Mouse (Mus musculus): ENCODE measurements around the gene Ddit4. TPM values are rescaled to one million over a fixed set of nuclear protein-coding genes. Genes with fewer than 3 reads are reported as not detected.

The Ddit4 gene
- total RNA-seq, 2 experiments from 2014 or later, result 15.4 to 183 TPM

DNA sequence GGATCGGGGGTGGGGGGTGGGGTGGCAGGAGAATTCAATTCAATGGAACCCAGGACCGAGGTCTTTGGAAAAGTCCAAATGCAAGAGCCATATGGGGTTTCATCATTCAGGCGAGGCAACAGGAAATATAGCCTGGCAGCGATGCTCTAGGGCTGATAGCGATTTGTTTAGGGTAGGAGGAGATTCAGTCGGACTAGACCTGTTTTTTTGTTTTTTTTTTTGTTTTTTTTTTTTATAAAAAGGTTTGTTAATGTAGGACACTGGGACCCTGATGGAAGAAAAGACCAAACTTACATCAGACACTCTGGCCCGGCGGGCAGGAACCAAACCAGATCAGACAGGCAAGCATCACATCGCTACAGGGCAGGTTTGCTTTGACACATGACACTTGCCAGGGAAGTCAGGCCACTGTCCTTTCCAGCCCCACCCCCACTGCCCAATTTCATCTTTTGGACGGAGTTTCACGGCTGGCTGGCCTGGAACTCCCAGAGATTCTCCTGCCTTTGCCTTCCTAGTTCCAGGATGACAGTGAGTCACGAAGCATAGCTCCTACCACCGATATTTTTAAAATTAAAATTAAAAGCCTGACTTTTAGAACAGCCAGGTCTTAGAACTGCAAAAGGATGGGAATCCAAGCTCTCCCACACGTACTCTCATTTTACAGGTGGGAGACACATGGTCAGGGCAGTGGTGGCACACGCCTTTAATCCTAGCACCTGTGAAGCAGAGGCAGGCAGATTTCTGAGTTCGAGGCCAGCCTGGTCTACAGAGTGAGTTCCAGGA is 1.3 kb upstream of the Ddit4 start:
- intact Hi-C loops (cut with DNase I), result loop anchor here (1.0 to 2.0 kb wide), 2 partner anchors 17 to 50 kb away; partner anchors contain the start of genes Anapc16 and Ascc1
- peak overlapping the region; percentile 92 for H3K27ac ChIP-seq
- peak; percentile 71 for DNase-seq
- peak overlapping the region; percentile 92 for H3K4me3 ChIP-seq
- no peak for TF ChIP-seq CTCF (IDR thresholded peaks at IDR 0.05)

DNA sequence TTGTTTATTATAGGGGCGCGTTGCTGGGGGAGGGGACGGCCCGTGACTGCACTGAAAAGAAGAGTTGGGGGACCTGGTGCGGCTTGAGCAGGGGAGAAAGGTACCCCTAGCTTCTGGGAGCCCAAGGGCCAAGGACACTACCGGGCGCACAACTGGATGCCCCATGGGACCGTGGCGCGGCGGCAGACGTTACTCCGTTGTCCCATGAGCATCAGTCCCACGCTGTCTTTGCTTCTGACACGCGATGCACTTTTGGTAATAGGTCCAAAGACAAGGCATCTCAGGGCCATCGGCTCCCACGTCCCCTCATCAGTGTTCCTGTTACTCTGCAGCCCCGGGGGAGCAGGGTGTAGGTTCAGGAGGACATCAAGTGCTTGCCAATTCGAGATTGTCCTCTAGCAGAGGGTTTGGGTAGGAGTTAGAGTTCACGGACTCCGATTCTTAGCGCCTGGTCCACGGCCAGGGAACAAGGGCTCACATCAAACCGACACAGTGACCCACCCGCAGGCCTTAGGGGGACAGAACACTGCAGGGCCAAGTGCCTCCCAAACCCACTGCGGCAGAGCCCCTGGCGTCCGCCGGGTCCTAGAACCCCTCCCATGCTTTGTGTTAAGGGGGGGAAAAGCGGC is 632 bp upstream of the Ddit4 start:
- H3K4me3 ChIP-seq, result peak overlapping the region; percentile 92
- no peak for TF ChIP-seq CTCF (IDR thresholded peaks at IDR 0.05)
- peak; percentile 82 for DNase-seq
- H3K27ac ChIP-seq, result peak overlapping the region; percentile 92
- intact Hi-C loops (cut with DNase I), result loop anchor here (1.0 to 2.0 kb wide), 2 partner anchors 18 to 51 kb away; partner anchors contain the start of genes Anapc16 and Ascc1

DNA sequence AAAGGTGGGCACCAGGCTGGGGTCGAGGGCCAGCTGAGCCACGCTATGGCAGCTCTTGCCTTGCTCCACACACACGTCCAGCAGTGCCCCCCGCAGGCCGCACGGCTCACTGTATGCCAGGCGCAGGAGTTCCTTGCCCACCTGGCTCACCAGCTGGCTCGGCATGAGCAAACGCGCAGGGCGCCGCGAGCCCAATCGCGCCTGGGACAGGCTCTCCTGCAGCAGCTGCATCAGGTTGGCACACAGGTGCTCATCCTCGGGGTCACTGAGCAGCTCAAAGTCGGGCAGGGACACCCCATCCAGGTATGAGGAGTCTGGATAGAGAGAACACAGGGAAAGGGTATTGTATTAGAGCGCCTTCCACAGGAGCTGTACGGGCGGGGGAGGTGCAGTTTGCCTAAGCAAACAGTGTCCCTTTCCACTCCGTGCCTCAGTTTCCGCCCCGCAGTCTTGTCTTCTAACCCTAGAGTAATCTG is 880 bp downstream of the Ddit4 start:
- peak; percentile 79 for TF ChIP-seq CTCF (IDR thresholded peaks at IDR 0.05)
- H3K27ac ChIP-seq, result peak overlapping the region; percentile 92
- peak overlapping the region; percentile 92 for H3K4me3 ChIP-seq
- intact Hi-C loops (cut with DNase I), result loop anchor here (1.0 to 2.0 kb wide), 2 partner anchors 30 to 55 kb away; no protein-coding TSS in a partner anchor
- DNase-seq, result peak; percentile 89

DNA sequence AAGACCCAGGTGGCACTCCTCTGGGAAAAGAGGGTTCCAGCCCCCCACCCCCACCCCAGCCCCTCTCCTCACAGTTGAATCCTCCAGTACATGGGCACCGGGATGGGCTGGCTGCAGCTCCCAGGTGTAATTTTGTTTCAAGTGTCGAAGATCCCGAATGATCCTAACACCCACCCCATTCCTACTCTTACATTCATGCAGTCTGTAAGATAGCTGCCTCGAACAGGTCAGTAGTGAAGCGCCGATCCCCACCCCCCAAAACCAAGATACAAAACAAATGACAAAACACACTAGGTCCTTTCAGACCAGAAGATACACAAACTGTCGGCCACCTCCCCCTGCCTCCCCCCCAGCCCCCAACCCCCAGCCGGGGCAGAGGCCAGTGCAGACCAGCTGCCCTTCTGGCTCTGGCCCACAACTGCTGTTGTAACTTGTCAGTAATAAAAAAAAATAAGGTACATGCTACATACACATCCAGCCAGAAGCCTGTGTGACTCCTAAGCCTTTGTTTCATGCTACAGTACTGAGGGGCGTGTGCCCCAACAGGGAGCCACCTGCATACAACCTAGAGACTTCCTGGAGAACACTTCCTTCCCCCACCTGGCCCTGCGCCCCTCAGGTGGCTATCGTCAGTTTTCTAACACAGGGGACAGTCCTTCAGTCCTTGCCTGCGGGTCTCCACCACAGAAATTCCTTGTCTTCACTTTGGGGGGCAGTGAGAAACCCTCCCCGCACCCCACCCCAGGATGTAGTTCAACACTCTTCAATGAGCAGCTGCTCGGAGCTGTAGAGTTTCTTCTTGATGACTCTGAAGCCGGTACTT is 1.6 kb downstream of the Ddit4 start:
- no peak for TF ChIP-seq CTCF (IDR thresholded peaks at IDR 0.05)

DNA sequence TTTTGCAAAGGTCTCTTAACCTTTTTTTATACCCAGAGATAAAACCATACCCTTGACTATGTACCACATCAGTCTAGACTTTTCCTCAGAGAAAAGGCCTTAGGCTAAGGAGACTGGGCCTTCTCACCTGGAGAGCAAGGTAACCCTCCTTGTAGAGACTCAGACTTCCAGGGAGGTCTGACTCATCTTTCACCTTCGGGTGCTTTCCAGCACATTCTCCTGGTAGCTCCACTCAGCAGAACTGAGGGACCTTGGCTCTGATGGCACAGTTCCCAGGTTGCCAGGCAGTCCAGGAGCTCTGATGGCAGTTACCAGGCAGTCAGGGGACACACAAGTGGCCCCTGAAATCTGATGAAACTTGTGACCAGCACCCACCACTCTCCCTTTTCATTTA is 2.4 kb downstream of the Ddit4 start:
- Histone ChIP-seq H3K27ac (peak overlapping the region; percentile 92), H3K4me3 (peak overlapping the region; percentile 92)
- intact Hi-C loops (cut with DNase I), result no loop called here
- DNase-seq, result peak; percentile 75
- no peak for TF ChIP-seq CTCF (IDR thresholded peaks at IDR 0.05)

More for the DNA sequence above, 1.6 kb downstream of the Ddit4 start:
- peak overlapping the region; percentile 92 for H3K27ac ChIP-seq
- intact Hi-C loops (cut with DNase I), result loop anchor here (1.0 to 2.0 kb wide), 2 partner anchors 29 to 55 kb away; no protein-coding TSS in a partner anchor
- peak overlapping the region; percentile 92 for H3K4me3 ChIP-seq
- DNase-seq, result no peak

DNA sequence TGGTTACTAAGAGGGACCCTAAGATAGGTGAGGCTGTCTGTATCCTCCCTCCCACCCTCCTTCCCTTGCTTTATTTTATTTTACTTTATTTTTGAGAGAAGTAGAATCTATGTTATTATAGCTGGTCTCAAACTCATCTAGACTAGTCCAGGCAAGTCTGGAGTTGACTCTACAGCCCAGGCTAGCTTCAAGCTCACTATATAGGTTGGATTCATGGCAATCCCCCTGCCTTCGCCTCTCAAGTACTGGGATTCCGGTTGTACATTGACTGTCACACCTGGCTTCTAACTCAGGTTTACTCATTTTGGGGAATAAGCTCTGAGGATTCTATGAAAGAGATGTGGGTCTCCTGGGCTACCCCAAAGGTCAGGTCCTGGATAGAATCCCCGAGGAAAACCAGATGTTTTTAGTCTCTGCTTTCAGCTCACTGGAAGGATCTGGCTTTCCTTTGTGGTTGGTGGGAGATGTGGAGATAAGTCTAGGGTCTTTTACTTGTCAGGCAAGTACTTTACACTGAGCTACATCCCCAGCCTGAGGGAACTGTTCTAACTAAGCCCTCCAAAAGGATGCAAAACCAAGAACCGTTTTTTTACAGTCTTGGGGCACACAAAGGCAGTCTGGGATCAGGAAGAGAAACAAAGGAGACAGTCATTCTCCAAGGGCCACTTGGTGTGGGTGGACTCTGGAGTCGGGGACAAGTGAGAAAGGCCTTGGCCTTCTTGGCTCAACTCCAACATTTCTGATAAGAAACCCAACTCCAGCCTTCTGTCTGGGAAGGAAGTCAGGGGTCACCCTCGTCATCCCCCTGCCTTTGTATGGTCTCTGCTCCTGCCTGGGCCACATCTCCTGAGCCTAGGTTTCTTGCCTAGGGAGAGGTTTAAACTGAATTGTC is 3.0 kb downstream of the Ddit4 start:
- no peak for TF ChIP-seq CTCF (IDR thresholded peaks at IDR 0.05)
- Histone ChIP-seq H3K27ac (peak overlapping the region; percentile 92), H3K4me3 (peak overlapping the region; percentile 92)
- DNase-seq, result peak; percentile 0
- intact Hi-C loops (cut with DNase I), result no loop called here

DNA sequence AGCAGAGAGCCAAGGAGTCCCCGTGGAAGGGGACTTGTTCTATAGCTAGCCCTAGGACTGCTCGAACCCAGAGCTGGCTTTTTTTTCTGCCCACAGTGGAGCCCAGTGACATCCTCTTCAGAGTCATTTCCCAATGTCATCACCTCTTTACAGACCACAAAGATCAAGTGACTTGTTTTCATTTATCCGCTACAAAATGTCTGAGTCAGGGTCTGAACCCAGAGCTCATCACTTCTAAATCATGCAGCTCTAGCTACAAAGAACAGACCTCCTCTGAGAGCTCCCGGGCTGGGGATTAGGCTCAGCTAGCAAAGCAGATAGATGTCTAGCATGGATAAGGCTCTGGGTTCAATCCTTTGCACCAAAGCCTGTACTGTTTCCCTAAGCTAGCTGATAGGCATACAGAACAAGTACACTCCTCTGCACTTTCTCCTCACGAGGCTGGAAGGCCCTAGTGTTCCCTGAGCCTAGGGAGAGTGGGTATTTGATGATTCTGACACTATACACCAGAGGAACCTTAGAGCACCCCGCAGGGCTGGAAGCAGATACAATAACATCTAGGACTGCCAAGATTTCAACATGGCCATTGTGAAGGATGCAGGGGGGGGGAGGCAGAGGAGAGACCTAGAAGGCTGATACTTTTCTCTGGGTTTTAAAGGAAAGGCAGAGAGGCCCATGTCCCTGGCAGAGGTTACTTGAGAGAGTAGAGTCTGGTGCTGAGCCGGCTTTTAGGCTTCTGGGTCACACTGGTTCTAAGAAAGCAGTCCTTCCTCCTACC is 4.1 kb downstream of the Ddit4 start:
- DNase-seq, result peak; percentile 24
- intact Hi-C loops (cut with DNase I), result no loop called here
- peak overlapping the region; percentile 92 for H3K27ac ChIP-seq

DNA sequence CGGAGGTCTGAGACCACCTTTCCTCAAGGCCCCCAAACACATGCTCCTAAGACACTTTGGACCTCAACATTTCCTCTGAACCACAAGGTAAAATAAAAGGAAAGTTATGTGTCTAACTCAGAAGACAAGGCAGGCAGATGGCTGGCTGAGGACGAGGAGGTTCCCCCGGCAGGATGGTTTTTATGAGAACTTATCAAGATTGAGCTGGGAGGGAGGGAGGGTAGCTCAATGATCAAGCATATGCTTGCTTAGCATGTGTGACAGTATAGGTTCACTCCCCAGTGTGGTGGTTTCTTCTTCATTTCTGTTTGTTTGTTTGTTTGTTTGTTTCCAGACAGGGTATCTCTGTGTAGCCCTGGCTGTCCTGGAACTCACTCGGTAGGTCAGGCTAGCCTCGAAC is 5.3 kb downstream of the Ddit4 start:
- intact Hi-C loops (cut with DNase I), result no loop called here
- no peak for TF ChIP-seq CTCF (IDR thresholded peaks at IDR 0.05)
- no peak for DNase-seq
- Histone ChIP-seq H3K27ac (no peak overlapping the region), H3K4me3 (no peak overlapping the region)

More for the DNA sequence above, 4.1 kb downstream of the Ddit4 start:
- peak overlapping the region; percentile 92; the same call in 1 of the 2 replicates for H3K4me3 ChIP-seq
- TF ChIP-seq CTCF (IDR thresholded peaks at IDR 0.05), result no peak

DNA sequence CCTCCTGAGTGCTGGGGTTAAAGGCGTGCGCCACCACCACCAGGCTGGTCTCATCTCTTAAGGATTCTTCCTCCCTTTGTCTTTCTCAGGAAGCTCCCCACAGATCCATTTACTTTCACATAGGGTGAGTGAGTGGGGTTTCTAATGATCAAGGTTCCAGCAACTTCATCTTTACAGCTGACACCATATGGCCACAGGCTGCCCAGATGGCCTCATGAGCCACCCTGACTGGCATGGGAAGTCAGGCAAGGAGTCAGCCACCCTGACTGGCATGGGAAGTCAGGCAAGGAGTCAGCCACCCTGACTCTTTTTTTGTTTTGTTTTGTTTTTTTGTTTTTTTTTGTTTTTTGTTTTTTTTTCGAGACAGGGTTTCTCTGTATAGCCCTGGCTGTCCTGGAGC is 6.2 kb downstream of the Ddit4 start:
- Histone ChIP-seq H3K4me3 (no peak overlapping the region), H3K27ac (no peak overlapping the region)
- TF ChIP-seq CTCF (IDR thresholded peaks at IDR 0.05), result no peak
- intact Hi-C loops (cut with DNase I), result no loop called here
- DNase-seq, result peak; percentile 6

DNA sequence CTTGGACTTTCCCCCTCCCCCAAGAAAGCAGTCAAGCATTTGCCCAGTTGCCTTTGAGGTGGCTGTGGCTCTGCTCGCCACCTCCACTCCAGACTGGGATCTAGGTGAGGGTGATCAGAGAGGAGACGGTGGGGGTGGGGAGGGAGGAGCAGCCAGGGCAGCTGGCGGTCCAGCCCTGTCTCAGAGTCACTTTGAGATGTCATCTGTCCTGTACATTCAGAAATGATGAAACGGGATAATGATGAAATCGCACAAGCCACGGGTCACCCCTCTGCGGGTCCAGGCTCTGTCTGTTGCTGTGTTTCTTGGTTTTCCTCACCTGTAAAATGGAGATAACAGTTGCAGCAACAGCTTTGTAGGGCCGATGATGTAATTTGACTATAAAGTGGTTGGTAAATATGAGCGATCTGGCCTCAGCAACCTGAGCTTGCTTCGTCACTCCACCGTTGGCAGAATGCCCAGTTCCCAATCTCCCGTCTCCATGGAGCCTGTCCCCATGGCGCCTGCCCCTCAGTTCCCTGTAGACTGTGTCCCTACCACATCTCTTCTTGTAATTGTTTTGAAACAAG is 8.1 kb downstream of the Ddit4 start:
- no peak for TF ChIP-seq CTCF (IDR thresholded peaks at IDR 0.05)
- H3K4me3 ChIP-seq, result peak overlapping the region; percentile 67
- peak overlapping the region; percentile 79 for H3K27ac ChIP-seq
- intact Hi-C loops (cut with DNase I), result loop anchor here (2.0 kb wide), 1 partner anchor 19 kb away; no protein-coding TSS in a partner anchor
- DNase-seq, result peak; percentile 79

All from gastrocnemius, adult 2 months (tissue).